Mouse (Mus musculus) kidney, postnatal 25 days (tissue): Measurements from ENCODE around the gene Hist2h2be.
"Not testable (repeated sequence)": the region's sequence is repeated elsewhere in the genome, so short reads cannot be mapped to it uniquely, and the experiment has no call there.

Experiments
- DNase-seq, 2 experiments: peaks; one replicate each; pipeline ENCODE4 v3.0.0; 2021; ENCODE audit warnings: mixed read lengths in 2 of 2

Hist2h2be gene

GRCm38 (mm10) chr3:96220765-96221639 lies at the start of gene Hist2h2be, which contains the start of gene Hist2h2ac:
TSS of gene Hist2h2be (plus strand) at chr3:96221119.
TSS of gene Hist2h2ac (minus strand) at chr3:96220880.
- peak; percentile 85 to 91 for DNase-seq

- DNase-seq: no peak
These were observed 49.2 kb upstream of the Hist2h2be start for GRCm38 (mm10) chr3:96171583-96172196.

GRCm38 (mm10) chr3:96172197-96173178 lies 48.4 kb upstream of the Hist2h2be start, which contains the start of gene Sf3b4:
TSS of gene Sf3b4 (plus strand) at chr3:96172332.
- peak; percentile 90 to 94 for DNase-seq

- DNase-seq: no peak
These were observed 47.7 kb upstream of the Hist2h2be start for GRCm38 (mm10) chr3:96173185-96173584.

GRCm38 (mm10) chr3:96174042-96174441 lies 46.9 kb upstream of the Hist2h2be start:
- DNase-seq: not testable (repeated sequence)

- DNase-seq: no peak
These were observed 45.7 kb upstream of the Hist2h2be start for GRCm38 (mm10) chr3:96175251-96175650.

GRCm38 (mm10) chr3:96178427-96178826 lies 42.5 kb upstream of the Hist2h2be start:
- no peak for DNase-seq

GRCm38 (mm10) chr3:96178902-96179301 lies 42.0 kb upstream of the Hist2h2be start:
- no peak for DNase-seq

- no peak for DNase-seq
These were observed 41.4 kb upstream of the Hist2h2be start for GRCm38 (mm10) chr3:96179531-96179930.

- peak; percentile 59 to 83 for DNase-seq
These were observed 40.0 kb upstream of the Hist2h2be start, which contains the start of gene Sv2a for GRCm38 (mm10) chr3:96180727-96181477. TSS of gene Sv2a (plus strand) at chr3:96181151.

GRCm38 (mm10) chr3:96181510-96182381 lies 39.2 kb upstream of the Hist2h2be start:
- DNase-seq: no peak

- no peak for DNase-seq
These were observed 38.5 kb upstream of the Hist2h2be start for GRCm38 (mm10) chr3:96182382-96182776.

GRCm38 (mm10) chr3:96192977-96193376 lies 27.9 kb upstream of the Hist2h2be start:
- no peak for DNase-seq

GRCm38 (mm10) chr3:96194966-96195365 lies 26.0 kb upstream of the Hist2h2be start:
- no peak for DNase-seq

- no peak for DNase-seq
These were observed 25.2 kb upstream of the Hist2h2be start for GRCm38 (mm10) chr3:96195616-96196313.

- DNase-seq: no peak
These were observed 24.3 kb upstream of the Hist2h2be start for GRCm38 (mm10) chr3:96196437-96197128.

- DNase-seq: peak; percentile 91 to 96
These were observed 23.7 kb upstream of the Hist2h2be start for GRCm38 (mm10) chr3:96197129-96197749.

- peak in 1 of 2 experiments; percentile 42 for DNase-seq
These were observed 22.7 kb upstream of the Hist2h2be start for GRCm38 (mm10) chr3:96198181-96198580.
